Mouse (Mus musculus): Measurements from ENCODE around the gene Prl3d1. TPM values are rescaled to one million over a fixed set of nuclear protein-coding genes. Genes with fewer than 3 reads are reported as not detected.

Prl3d1 gene
- polyA plus RNA-seq (2015; fragmentation: Nextera tagmentation; extraction: Ambion mirVana) = not detected in 2 replicates

DNA sequence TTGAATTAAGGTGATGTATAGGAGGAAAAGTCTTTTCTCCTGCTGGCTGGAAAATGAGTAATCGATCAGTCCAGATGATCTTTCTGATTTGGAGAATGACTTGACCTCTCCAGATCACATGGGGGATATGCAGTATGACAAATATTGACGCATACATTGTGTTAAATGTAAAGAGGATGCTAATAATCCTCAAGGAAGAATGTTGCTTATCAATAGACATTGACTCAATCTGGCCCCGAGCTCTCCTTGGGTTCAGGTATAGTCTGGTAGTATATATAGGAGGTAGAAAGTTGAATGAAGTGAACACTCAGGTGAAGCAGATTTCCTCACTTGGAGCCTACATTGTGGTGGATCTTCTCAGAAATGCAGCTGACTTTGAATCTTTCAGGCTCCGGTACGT lies at the start of gene Prl3d1:
Prl3d1 (plus strand) TSS at position 301 of the 400 bp plus-strand sequence.

DNA sequence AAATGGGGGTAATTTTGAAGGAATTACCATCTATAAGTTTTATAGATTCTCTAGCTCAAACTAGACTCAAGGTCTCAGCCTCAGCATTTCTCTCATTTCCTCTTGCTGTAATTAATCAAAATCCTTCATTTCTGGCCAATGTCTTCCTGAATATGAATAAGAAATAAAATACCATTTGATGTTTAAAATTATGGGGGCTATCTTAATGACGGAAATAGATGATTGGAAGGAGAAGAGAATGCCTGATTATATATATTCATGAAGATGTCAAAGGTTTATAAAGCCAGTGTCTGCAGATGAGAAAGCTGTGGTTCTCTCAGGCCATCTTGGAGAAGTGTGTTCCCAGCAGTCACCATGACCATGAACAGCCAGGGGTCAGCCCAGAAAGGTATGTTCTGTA lies 36.7 kb upstream of the Prl3d1 start, which contains the start of gene Prl:
Prl (plus strand) TSS at position 301 of the 400 bp plus-strand sequence.

DNA sequence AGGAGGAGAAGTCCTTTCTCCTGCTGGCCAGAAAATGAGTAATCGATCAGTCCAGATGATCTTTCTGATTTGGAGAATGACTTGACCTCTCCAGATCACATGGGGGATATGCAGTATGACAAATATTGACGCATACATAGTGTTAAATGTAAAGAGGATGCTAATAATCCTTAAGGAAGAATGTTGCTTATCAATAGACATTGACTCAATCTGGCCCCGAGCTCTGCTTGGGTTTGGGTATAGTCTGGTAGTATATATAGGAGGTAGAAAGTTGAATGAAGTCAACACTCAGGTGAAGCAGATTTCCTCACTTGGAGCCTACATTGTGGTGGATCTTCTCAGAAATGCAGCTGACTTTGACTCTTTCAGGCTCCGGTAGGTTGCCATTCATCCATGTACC lies 27.4 kb downstream of the Prl3d1 start, which contains the start of gene Prl3d2:
Prl3d2 (plus strand) TSS at position 301 of the 400 bp plus-strand sequence.

Other genes starting within 250 kb of the Prl3d1 start
- gene Prl, start 36.6 kb upstream of the Prl3d1 start, polyA plus RNA-seq (2015; fragmentation: Nextera tagmentation; extraction: Ambion mirVana) = 0.23 TPM in 1 of 2 replicates, not detected in the other
- not detected in 2 replicates for gene Prl3d2, start 27.5 kb downstream of the Prl3d1 start, polyA plus RNA-seq (2015; fragmentation: Nextera tagmentation; extraction: Ambion mirVana)
- not detected in 2 replicates for gene Prl3d3, start 62.6 kb downstream of the Prl3d1 start, polyA plus RNA-seq (2015; fragmentation: Nextera tagmentation; extraction: Ambion mirVana)
- gene Prl3c1, start 102.5 kb downstream of the Prl3d1 start, polyA plus RNA-seq (2015; fragmentation: Nextera tagmentation; extraction: Ambion mirVana) = not detected in 2 replicates
- not detected in 2 replicates for gene Prl3b1, start 147.7 kb downstream of the Prl3d1 start, polyA plus RNA-seq (2015; fragmentation: Nextera tagmentation; extraction: Ambion mirVana)
- not detected in 2 replicates for gene Prl3a1, start 165.2 kb downstream of the Prl3d1 start, polyA plus RNA-seq (2015; fragmentation: Nextera tagmentation; extraction: Ambion mirVana)
- gene Prl6a1, start 218.4 kb downstream of the Prl3d1 start, polyA plus RNA-seq (2015; fragmentation: Nextera tagmentation; extraction: Ambion mirVana) = not detected in 2 replicates